Mouse (Mus musculus) neural tube, embryonic 11.5 days (tissue): ENCODE data around the gene Hyls1. TPM values are rescaled to one million over a fixed set of nuclear protein-coding genes. Genes with fewer than 3 reads are reported as not detected.

Experiments used
- ATAC-seq: fragments of 200-750 bp; cut with Nextera tagmentation; 2 replicates; pipeline ENCODE4 v1.8.0; 2017; ENCODE audit warnings: moderate number of reproducible peaks, mild to moderate bottlenecking, moderate TSS enrichment, moderate library complexity; ENCODE audit not compliant: insufficient read depth, low FRiP score, low TSS enrichment
- DNase-seq: peaks from one replicate; pipeline ENCODE4 v3.0.0-alpha.2; 2015; ENCODE audit warnings: low spot score
- H3K27ac ChIP-seq: fragments of 300-500 bp; sonication (generic); 2 replicates; pipeline ENCODE4 v1.5.1; 2014; ENCODE audit warnings: low read depth, mild to moderate bottlenecking, low read length
- H3K27me3 ChIP-seq: fragments of 300-500 bp; sonication (generic); 2 replicates; pipeline ENCODE4 v1.6.1; 2014; ENCODE audit warnings: mild to moderate bottlenecking, low read length, mixed read lengths; ENCODE audit not compliant: control insufficient read depth, insufficient read depth
- H3K36me3 ChIP-seq: fragments of 300-500 bp; sonication (generic); 2 replicates; pipeline ENCODE4 v1.6.1; 2014; ENCODE audit warnings: mild to moderate bottlenecking, low read length, moderate library complexity, mixed read lengths; ENCODE audit not compliant: control insufficient read depth, insufficient read depth
- H3K4me1 ChIP-seq: fragments of 300-500 bp; sonication (generic); 2 replicates; pipeline ENCODE4 v1.6.1; 2014; ENCODE audit warnings: low read length, mixed read lengths; ENCODE audit not compliant: control insufficient read depth, insufficient read depth
- H3K4me2 ChIP-seq: fragments of 300-500 bp; sonication (generic); 2 replicates; pipeline ENCODE4 v1.6.1; 2014; ENCODE audit warnings: low read depth, mild to moderate bottlenecking, moderate library complexity
- H3K4me3 ChIP-seq: fragments of 300-500 bp; sonication (generic); 2 replicates; pipeline ENCODE4 v1.5.1; 2014; ENCODE audit warnings: low read depth, low read length
- H3K9ac ChIP-seq: fragments of 300-500 bp; sonication (generic); 2 replicates; pipeline ENCODE4 v1.6.1; 2014; ENCODE audit warnings: mild to moderate bottlenecking, low read length
- H3K9me3 ChIP-seq: fragments of 300-500 bp; sonication (generic); 2 replicates; pipeline ENCODE4 v1.6.1; 2016; ENCODE audit warnings: low read length; ENCODE audit not compliant: control insufficient read depth
- WGBS: fragments of 180-500 bp; shearing (Covaris S2); extraction: QIAGEN DNeasy Blood & Tissue Kit; methylation state at CpG from one replicate; pipeline ENCODE4 v1.1.7; 2014; 5-methylcytosine and 5-hydroxymethylcytosine counted together
- polyA plus RNA-seq: library from polyadenylated mRNA; unstranded; fragments of >200 nt; fragmentation: Nextera tagmentation; extraction: Ambion mirVana; gene quantifications from 2 replicates; pipeline ENCODE4 v1.2.1, GENCODE M21; 2014

Hyls1 gene
- polyA plus RNA-seq, 1 experiment from 2014 or later = 28.8 TPM

GRCm38 (mm10) chr9:35520631-35521348 is 49.4 kb downstream of the Hyls1 start:
- Histone ChIP-seq H3K27ac (no peak overlapping the region), H3K4me1 (peaks cover 8% of the 10 kb centered on the region; the same call in 1 of the 2 replicates), H3K4me2 (no peak overlapping the region), H3K9me3 (no peaks in the 10 kb centered on the region), H3K4me3 (no peak overlapping the region), H3K36me3 (no peaks in the 10 kb centered on the region), H3K27me3 (no peaks in the 10 kb centered on the region), H3K9ac (no peak overlapping the region)
- WGBS = 73% methylated on average over 6 of the region's 6 CpGs
- no peak for ATAC-seq
- no peak for DNase-seq

GRCm38 (mm10) chr9:35518169-35518568 is 52.0 kb downstream of the Hyls1 start, which contains the start of gene Gm1113:
Gm1113 (minus strand) TSS chr9:35518269.
- ATAC-seq (no peak), DNase-seq (no peak)
- H3K4me2 ChIP-seq = no peak within 1 kb of the TSS
- no peaks in the 10 kb centered on the region for H3K4me1 ChIP-seq
- WGBS = 77% methylated on average over 3 of the region's 3 CpGs
- no peaks in the 10 kb centered on the region for H3K27me3 ChIP-seq
- H3K9me3 ChIP-seq = no peaks in the 10 kb centered on the region
- no peak within 1 kb of the TSS for H3K4me3 ChIP-seq
- H3K36me3 ChIP-seq = no peaks in the 10 kb centered on the region
- no peak within 1 kb of the TSS for H3K9ac ChIP-seq
- H3K27ac ChIP-seq = no peak within 1 kb of the TSS

GRCm38 (mm10) chr9:35516711-35517110 is 53.5 kb downstream of the Hyls1 start:
- Histone ChIP-seq H3K27ac (no peak overlapping the region), H3K27me3 (no peaks in the 10 kb centered on the region), H3K4me1 (no peaks in the 10 kb centered on the region), H3K36me3 (no peaks in the 10 kb centered on the region), H3K9me3 (no peaks in the 10 kb centered on the region), H3K9ac (no peak overlapping the region), H3K4me3 (no peak overlapping the region), H3K4me2 (no peak overlapping the region)
- ATAC-seq (no peak), DNase-seq (no peak)
- 94% methylated on average over 16 of the region's 16 CpGs for WGBS

GRCm38 (mm10) chr9:35516182-35516581 is 54.0 kb downstream of the Hyls1 start:
- H3K4me1 ChIP-seq = no peaks in the 10 kb centered on the region
- no peaks in the 10 kb centered on the region for H3K27me3 ChIP-seq
- no peaks in the 10 kb centered on the region for H3K36me3 ChIP-seq
- no peak overlapping the region for H3K4me3 ChIP-seq
- DNase-seq (no peak), ATAC-seq (no peak)
- no peak overlapping the region for H3K27ac ChIP-seq
- no peak overlapping the region for H3K9ac ChIP-seq
- 82% methylated on average over 5 of the region's 5 CpGs for WGBS
- H3K4me2 ChIP-seq = no peak overlapping the region
- no peaks in the 10 kb centered on the region for H3K9me3 ChIP-seq

GRCm38 (mm10) chr9:35513900-35514299 is 56.3 kb downstream of the Hyls1 start:
- no peaks in the 10 kb centered on the region for H3K9me3 ChIP-seq
- no peak overlapping the region for H3K4me2 ChIP-seq
- ATAC-seq (no peak), DNase-seq (no peak)
- H3K9ac ChIP-seq = no peak overlapping the region
- H3K36me3 ChIP-seq = no peaks in the 10 kb centered on the region
- H3K27me3 ChIP-seq = no peaks in the 10 kb centered on the region
- WGBS = 77% methylated on average over 4 of the region's 4 CpGs
- no peak overlapping the region for H3K4me3 ChIP-seq
- H3K4me1 ChIP-seq = no peaks in the 10 kb centered on the region
- H3K27ac ChIP-seq = no peak overlapping the region

Other genes with a start within 250 kb of the Hyls1 start
- gene Cdon, start 149.3 kb downstream of the Hyls1 start, polyA plus RNA-seq = 8.5 and 11.5 TPM in 2 replicates
- not detected in 2 replicates for gene Gm1113, start 52.1 kb downstream of the Hyls1 start, polyA plus RNA-seq
- gene Ddx25, start 11.9 kb downstream of the Hyls1 start, polyA plus RNA-seq = 11.3 and 11.4 TPM in 2 replicates
- gene Pus3, start 11.8 kb downstream of the Hyls1 start, polyA plus RNA-seq = 19.6 and 20.9 TPM in 2 replicates
- 0.53 and 0.66 TPM in 2 replicates for gene Pate2, start 114 bp downstream of the Hyls1 start, polyA plus RNA-seq
- gene Pate4, start 41.5 kb upstream of the Hyls1 start, polyA plus RNA-seq = not detected in 2 replicates
- gene Pate3, start 77.8 kb upstream of the Hyls1 start, polyA plus RNA-seq = not detected in 2 replicates
- gene Pate1, start 117.0 kb upstream of the Hyls1 start, polyA plus RNA-seq = not detected in 2 replicates
- not detected in 2 replicates for gene Gm17677, start 170.7 kb upstream of the Hyls1 start, polyA plus RNA-seq
- gene Gm17727, start 207.7 kb upstream of the Hyls1 start, polyA plus RNA-seq = not detected in 2 replicates
- not detected in 2 replicates for gene Gm27235, start 219.7 kb upstream of the Hyls1 start, polyA plus RNA-seq
- gene D730048I06Rik, start 219.7 kb upstream of the Hyls1 start, polyA plus RNA-seq = not detected in 2 replicates